Mouse (Mus musculus) frontal cortex, adult 2 months (tissue): Measurements from ENCODE around the gene Olfr680-ps1. TPM values are rescaled to one million over a fixed set of nuclear protein-coding genes. Genes with fewer than 3 reads are reported as not detected.
"Not testable (repeated sequence)": the region's sequence is repeated elsewhere in the genome, so short reads cannot be mapped to it uniquely, and the experiment has no call there.

ENCODE experiments used
- DNase-seq, 2 experiments: peaks; one replicate each; pipeline ENCODE4 v3.0.0; 2022; ENCODE audit warnings: low spot score in 1 of 2; ENCODE audit errors: extremely low spot score in 1 of 2
- polyA plus RNA-seq: library from polyadenylated mRNA; depleted of rRNA; stranded (reverse); fragments of >200 nt; gene quantifications from 2 replicates; pipeline ENCODE4 v1.2.3, GENCODE M21; 2012; rRNA removed

Olfr680-ps1 gene
- polyA plus RNA-seq: not detected in 2 replicates

DNA sequence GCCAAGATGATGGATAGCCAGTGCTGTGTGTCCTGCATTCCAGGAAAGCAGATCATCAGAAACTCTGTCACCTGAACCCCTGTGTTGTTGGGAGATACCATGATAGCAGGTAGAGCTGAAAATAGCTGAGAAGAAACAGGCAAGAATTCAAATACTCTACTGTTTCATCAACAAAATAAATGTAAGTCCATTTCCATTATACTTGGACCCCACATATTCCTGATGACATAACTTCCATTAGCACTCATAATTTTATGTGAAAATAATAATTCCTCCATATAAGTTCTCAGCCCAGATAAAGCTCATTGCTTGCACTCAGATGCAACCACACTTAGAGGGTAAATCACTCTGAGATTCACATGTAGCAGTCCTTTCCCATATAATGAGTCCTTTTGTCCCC, at the start of gene Olfr680-ps1:
Olfr680-ps1 (minus strand) TSS at position 101 of the 400 bp plus-strand sequence.
- DNase-seq: not testable (repeated sequence)

DNA sequence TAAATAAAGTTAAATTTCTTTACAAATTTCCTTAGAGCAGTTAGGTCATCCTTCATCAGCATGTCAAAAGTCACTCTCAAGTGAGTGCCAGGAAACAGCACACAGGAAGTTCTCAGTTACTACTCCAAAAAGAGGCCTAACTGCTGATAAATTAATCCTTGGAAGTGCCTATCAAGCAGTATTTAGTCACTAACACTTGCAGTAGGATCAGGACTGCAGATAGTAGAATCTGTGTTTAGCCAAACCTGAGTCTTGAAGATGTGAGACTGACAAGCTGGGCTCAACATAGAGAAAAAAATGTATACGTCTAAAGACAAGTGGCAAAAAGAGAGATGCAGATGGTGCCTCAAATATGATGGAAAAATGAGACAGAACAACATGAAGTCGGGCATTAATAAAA, 48.7 kb upstream of the Olfr680-ps1 start:
- DNase-seq: no peak

DNA sequence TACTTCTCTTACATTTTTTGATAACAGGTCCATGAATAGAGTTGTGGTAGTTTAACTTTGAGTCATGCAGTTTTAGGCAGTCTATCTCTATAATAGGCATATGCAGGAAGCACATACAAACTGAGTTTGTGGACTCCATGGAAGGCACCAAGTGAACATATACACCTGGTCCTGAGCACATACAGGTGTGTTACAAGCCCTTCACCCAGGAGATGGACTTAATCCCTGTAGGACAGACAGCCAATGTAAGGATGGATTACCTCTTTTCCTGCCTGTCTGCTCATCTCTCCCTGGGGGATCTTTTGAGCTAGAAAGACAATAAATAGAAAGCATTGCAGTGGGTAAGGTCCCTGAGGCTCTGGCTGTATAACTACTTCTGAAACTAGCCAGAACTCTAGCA, 23.9 kb upstream of the Olfr680-ps1 start, which contains the start of gene Olfr681:
Olfr681 (plus strand) TSS at position 301 of the 400 bp plus-strand sequence.
- DNase-seq: no peak

DNA sequence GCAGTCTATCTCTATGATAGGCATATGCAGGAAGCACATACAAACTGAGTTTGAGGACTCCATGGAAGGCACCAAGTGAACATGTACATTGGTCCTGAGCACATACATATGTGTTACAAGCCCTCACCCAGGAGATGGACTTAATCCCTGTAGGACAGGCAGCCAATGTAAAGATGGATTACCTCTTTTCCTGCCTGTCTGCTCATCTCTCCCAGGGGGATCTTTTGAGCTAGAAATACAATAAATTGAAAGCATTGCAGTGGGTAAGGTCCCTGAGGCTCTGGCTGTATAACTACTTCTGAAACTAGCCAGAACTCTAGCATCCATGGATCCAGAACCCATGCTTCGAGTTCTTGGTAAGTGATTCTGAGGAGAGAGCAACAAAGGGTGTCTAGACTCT, 11.7 kb downstream of the Olfr680-ps1 start, which contains the start of gene Olfr679:
Olfr679 (plus strand) TSS at position 301 of the 400 bp plus-strand sequence.
- DNase-seq: no peak

DNA sequence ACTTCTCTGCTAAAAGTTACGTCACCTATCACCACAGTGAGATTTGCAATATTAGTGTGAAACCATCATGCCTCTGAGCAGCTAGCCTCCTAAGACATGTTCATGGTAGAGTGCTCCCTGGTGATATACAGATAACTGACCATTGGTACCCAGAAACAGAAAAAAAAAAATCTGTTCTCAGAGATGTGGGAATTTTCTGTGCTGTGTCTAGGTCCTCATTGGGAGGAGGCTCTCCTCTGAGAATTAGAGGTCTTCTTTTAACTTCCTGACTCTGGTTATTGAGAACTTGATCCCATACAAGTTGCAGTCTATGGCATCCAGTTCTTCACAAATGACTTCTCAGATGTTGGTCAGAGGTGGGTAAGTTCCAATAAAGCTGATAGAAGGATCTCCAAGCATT, 28.4 kb downstream of the Olfr680-ps1 start, which contains the start of gene Olfr678:
Olfr678 (plus strand) TSS at position 301 of the 400 bp plus-strand sequence.
- no peak for DNase-seq

DNA sequence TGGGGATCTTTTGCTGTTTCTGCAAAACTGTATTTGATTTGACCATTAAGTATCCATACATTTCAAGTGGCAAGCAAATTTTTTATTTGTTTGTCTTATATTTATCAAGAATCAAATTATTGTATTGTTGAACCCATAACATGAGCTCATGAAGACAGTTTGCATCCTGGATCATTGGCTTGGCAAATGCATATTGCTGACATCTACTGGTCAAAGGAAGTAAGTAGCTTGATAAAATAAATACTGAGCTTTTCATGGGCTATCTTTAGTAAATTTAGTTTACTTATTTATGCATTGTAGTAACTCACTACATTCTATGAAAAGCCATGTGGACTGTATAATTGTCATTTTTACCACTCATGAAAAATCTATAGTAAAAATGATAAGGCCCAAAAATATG, 33.7 kb downstream of the Olfr680-ps1 start:
- no peak for DNase-seq

Other genes with a start within 250 kb of the Olfr680-ps1 start
- gene Usp17la, start 235.8 kb downstream of the Olfr680-ps1 start, polyA plus RNA-seq: not detected in 2 replicates
- gene Olfr665, start 214.8 kb downstream of the Olfr680-ps1 start, polyA plus RNA-seq: not detected in 2 replicates
- not detected in 2 replicates for gene Olfr666, start 196.9 kb downstream of the Olfr680-ps1 start, polyA plus RNA-seq
- gene Olfr667, start 171.3 kb downstream of the Olfr680-ps1 start, polyA plus RNA-seq: not detected in 2 replicates
- not detected in 2 replicates for gene Olfr668, start 164.8 kb downstream of the Olfr680-ps1 start, polyA plus RNA-seq
- gene Olfr669, start 158.6 kb downstream of the Olfr680-ps1 start, polyA plus RNA-seq: 0.23 TPM in 1 of 2 replicates, not detected in the other
- not detected in 2 replicates for gene Olfr670, start 130.2 kb downstream of the Olfr680-ps1 start, polyA plus RNA-seq
- gene Olfr671, start 113.7 kb downstream of the Olfr680-ps1 start, polyA plus RNA-seq: not detected in 2 replicates
- gene Olfr672, start 90.8 kb downstream of the Olfr680-ps1 start, polyA plus RNA-seq: not detected in 2 replicates
- gene Olfr675, start 64.4 kb downstream of the Olfr680-ps1 start, polyA plus RNA-seq: not detected in 2 replicates
- 0.19 TPM in 1 of 2 replicates, not detected in the other for gene Olfr676, start 60.1 kb downstream of the Olfr680-ps1 start, polyA plus RNA-seq
- not detected in 2 replicates for gene Olfr677, start 41.4 kb downstream of the Olfr680-ps1 start, polyA plus RNA-seq
- gene Olfr678, start 28.3 kb downstream of the Olfr680-ps1 start, polyA plus RNA-seq: not detected in 2 replicates
- not detected in 2 replicates for gene Olfr679, start 11.6 kb downstream of the Olfr680-ps1 start, polyA plus RNA-seq
- gene Olfr681, start 24.0 kb upstream of the Olfr680-ps1 start, polyA plus RNA-seq: 0.19 TPM in 1 of 2 replicates, not detected in the other
- 0.15 TPM in 1 of 2 replicates, not detected in the other for gene Olfr683, start 54.2 kb upstream of the Olfr680-ps1 start, polyA plus RNA-seq
- gene Olfr684, start 70.8 kb upstream of the Olfr680-ps1 start, polyA plus RNA-seq: 0.11 TPM in 1 of 2 replicates, not detected in the other
- 0.06 TPM in 1 of 2 replicates, not detected in the other for gene Olfr685, start 93.2 kb upstream of the Olfr680-ps1 start, polyA plus RNA-seq
- gene Olfr686, start 114.7 kb upstream of the Olfr680-ps1 start, polyA plus RNA-seq: 0.04 TPM in 1 of 2 replicates, not detected in the other
- gene Olfr688, start 195.3 kb upstream of the Olfr680-ps1 start, polyA plus RNA-seq: not detected in 2 replicates
- gene Olfr689, start 218.3 kb upstream of the Olfr680-ps1 start, polyA plus RNA-seq: not detected in 2 replicates
- 0.30 and 1.3 TPM in 2 replicates for gene Olfr690, start 241.3 kb upstream of the Olfr680-ps1 start, polyA plus RNA-seq
- gene Olfr691, start 249.5 kb upstream of the Olfr680-ps1 start, polyA plus RNA-seq: 0.44 and 1.2 TPM in 2 replicates